Mouse (Mus musculus) CH12.LX (cell line): ENCODE results near the gene Rtl6.

Experiments
- CTCF ChIP-seq, 2 experiments: IDR thresholded peaks in 1 of 2; conservative IDR thresholded peaks in 1 of 2; 2 replicates each; pipeline ENCODE4 v1.5.1; 2011 to 2012; ENCODE audit warnings: low read depth in 2 of 2, low read length in 2 of 2, improper control_type of control experiment in 1 of 2, inconsistent platforms in 1 of 2, mild to moderate bottlenecking in 1 of 2, moderate library complexity in 1 of 2
- NELFE ChIP-seq: IDR thresholded peaks from 2 replicates; pipeline ENCODE4 v1.6.1; 2011; ENCODE audit warnings: low read depth, low read length, improper control_type of control experiment
- POLR2A ChIP-seq: IDR thresholded peaks from 2 replicates; pipeline ENCODE4 v1.6.1; 2011; ENCODE audit warnings: low read depth, mild to moderate bottlenecking, improper control_type of control experiment, low read length
- POLR2AphosphoS2 ChIP-seq: IDR thresholded peaks from 2 replicates; pipeline ENCODE4 v1.6.1; 2011; ENCODE audit warnings: low read depth, low read length, improper control_type of control experiment
- RAD21 ChIP-seq: IDR thresholded peaks from 2 replicates; pipeline ENCODE4 v1.6.1; 2011; ENCODE audit warnings: low read depth, mild to moderate bottlenecking, low read length, improper control_type of control experiment, moderate library complexity
- USF1 ChIP-seq: IDR thresholded peaks from 2 replicates; pipeline ENCODE4 v1.6.1; 2014; ENCODE audit warnings: low read depth, mild to moderate bottlenecking, inconsistent platforms, low read length, improper control_type of control experiment
- ZC3H11A ChIP-seq: IDR thresholded peaks from 2 replicates; pipeline ENCODE4 v1.6.1; 2012; ENCODE audit warnings: low read depth, mild to moderate bottlenecking, inconsistent platforms, low read length, improper control_type of control experiment

GRCm38 (mm10) chr15:84591573-84592139, 34.0 kb upstream of the Rtl6 start:
- TF ChIP-seq POLR2A = no peak
- no peak for TF ChIP-seq USF1
- TF ChIP-seq CTCF (conservative IDR thresholded peaks at IDR 0.05 in 1 of 2, IDR thresholded peaks at IDR 0.05 in 1 of 2; ENCODE audit: low read depth in 2 of 2, low read length in 2 of 2) = no peak
- TF ChIP-seq ZC3H11A = no peak
- TF ChIP-seq RAD21 = no peak
- TF ChIP-seq POLR2AphosphoS2 = no peak
- no peak for TF ChIP-seq NELFE
